Mouse (Mus musculus) cerebellum, adult 18-20 months (tissue): ENCODE measurements around the gene Got1.
A peak's percentile ranks its signal among the peaks of the same experiment; 100 is the strongest.
"Not testable (repeated sequence)": the region's sequence is repeated elsewhere in the genome, so short reads cannot be mapped to it uniquely, and the experiment has no call there.

Experiments used
- DNase-seq, 2 experiments: peaks; one replicate each; pipeline ENCODE4 v3.0.0; 2021

Gene Got1

DNA sequence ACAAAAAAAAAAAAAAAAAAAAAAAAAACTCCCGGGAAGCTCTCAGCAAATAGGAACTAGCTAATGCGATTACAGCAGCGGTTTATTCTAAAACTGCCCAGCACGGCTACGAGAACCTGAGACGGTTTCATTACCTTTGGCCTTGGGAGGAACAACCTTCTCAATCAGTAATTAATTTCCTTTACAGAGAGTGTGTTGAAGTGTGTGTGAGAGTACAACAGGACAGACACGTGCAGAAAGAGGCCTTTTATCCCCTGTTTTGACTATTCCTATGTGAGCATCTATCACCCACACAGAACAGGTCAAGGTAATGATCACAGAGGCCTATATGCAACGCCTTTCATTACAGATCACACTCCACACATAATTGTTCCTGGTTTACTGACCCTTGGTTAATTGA is 3.0 kb downstream of the Got1 start:
- DNase-seq, result no peak

DNA sequence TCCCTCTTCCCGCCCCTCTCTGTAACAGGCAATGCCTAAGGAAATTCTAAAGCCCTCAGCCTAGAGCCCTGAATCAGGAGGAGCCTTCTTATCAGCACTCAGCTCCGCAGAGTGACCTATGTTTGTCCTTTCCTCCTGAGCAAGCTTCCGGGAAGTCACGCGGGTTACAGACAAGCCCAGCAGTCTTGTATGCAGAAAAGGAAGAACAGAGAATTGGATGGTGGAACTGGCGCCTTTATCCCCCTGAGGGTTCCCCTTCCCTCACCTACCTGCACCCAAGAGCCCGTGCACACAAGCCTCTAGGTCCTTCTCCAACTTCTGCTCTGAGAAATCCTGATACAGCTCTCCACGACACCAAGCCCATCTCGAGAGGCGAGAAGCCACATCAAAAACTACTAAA is 4.0 kb downstream of the Got1 start:
- DNase-seq, result no peak

GRCm38 (mm10) chr19:43519226-43519625 is 5.2 kb downstream of the Got1 start:
- DNase-seq, result no peak

DNA sequence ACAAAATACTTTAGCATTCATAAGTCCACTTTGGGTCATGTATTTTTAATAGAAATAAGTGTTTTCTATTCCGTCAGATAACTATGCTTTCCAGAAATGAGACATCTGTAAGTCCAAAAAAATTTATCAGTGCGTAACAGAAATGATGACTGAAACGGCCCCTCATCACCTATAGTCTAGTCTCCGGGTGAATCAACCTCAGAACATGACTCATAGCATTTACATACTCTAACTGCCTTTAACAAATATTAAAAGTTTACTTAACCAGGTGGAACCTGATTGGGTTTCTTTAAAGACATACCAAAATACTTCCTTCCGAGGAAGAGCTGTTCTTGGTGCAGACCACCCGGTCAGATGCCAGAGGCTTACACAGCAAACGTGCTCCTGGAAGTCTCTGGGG is 6.1 kb downstream of the Got1 start:
- no peak for DNase-seq

DNA sequence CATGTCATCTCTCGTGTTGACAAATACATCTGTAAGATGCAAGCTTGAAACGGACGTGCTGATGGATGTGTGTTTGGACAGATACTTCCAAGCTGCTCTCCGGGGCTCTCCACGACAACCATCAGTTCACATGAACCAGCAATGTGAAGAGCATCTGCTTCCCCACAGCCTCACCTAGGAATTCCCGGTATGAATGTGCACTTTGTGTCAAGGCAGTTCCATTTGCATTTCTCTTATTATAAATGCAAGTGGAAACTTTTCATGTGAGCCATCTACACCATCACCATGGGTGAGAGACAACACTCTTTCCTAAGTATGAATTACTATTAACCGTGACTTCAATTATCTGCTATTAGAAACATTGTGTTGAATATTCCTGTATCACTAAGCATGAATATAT is 6.6 kb downstream of the Got1 start:
- no peak for DNase-seq

- DNase-seq, result no peak
Measured at GRCm38 (mm10) chr19:43517320-43517719, 7.1 kb downstream of the Got1 start.

- DNase-seq, result no peak
Measured at GRCm38 (mm10) chr19:43516397-43517035, 7.9 kb downstream of the Got1 start.

DNA sequence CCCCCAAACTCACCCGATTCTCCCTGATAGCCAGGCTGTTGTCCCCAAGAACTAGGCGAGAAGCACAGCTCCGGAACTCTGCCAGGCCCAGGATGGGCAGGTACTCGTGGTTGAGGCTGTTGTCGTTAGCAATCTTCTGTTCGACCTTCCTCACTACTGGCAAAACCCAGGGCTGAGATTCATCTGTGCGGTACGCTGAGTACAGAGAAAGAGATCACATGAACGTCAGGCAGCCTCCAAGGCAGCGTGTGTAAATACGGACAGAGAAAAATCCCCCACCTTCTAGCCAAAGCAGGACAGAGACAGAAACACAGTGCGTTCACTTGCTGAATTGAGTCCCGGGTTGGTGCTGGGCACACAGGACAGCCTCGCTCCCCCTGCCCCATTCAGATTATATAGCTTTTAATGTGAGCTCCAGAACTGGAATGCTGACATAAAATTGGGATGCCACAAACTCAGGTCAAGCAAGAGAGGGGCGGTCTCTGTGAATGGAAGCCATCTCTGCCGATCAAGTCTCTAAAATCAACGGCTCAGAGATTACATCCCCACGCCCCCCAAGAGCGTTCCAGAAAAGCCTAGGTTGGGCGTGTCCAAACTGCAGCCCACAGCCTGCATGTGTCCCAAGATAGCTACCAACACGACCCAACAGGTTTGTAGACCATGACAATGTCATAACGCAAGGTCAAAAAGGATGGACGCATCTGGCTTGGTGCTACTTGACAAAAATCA is 8.6 kb downstream of the Got1 start:
- no peak for DNase-seq

DNA sequence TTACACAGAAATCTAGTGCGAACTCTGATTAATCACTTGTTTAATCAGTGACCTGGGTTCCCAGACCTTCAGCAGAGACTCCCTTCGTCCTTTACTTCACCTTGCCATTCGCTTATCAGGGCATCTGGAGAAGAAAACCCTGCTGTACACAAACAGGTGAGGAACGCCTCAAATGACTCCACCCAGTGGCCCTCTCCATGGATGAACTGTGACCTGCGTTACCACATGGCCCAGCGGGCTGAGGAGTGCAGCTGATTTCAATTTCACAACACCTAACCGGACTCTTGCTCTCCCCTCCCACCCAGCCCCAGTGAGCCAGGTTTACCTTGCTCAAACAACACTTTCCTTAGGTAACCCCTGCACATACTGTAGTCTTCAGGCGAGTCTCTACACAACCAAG is 10.5 kb downstream of the Got1 start:
- no peak for DNase-seq

DNA sequence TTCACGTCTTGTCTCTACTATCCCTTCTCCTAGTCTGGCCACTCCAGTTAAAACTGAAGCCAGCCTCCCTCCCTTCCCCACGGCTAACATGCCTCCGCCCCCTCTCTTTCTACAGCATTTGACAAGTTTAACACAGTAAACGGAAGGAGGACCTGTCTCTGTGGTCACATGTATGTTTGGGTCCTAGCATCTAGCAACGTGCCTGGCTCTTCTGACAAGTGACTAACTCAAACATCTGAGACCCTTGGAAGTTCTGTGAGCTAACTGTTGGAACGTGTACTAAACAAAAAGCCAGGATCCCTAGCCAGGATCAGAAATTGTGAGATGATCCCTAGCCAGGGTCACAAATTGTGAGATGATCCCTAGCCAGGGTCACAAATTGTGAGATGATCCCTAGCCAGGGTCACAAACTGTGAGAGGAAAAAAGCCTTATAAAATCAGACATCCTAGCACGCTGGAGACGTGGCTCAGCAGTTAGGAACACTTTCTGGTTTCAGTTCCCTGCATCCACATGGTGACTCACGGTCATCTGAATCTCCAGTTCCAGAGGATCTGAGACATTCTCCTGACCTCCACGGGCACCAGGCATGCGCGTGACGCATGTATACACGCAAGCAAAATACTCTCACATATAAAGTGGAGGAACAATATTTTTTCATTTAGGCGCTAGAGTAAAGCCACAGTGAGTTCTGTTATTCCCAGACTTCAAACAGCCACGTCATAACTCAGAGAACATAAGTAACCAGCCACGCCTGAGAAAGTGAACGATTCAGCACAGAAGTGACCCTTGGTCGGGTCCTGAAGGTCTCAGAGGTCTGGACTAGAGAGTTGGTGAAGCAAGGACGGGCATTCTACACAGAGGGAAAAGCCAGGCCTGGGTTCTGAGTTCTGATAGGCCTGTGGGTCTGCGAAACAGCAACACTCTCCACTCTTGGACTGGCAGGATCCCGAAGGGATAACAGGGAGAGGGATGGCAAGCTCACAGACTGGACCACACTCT is 12.5 kb downstream of the Got1 start:
- no peak for DNase-seq

- DNase-seq, result no peak
Measured at GRCm38 (mm10) chr19:43510436-43511220, 13.8 kb downstream of the Got1 start.

DNA sequence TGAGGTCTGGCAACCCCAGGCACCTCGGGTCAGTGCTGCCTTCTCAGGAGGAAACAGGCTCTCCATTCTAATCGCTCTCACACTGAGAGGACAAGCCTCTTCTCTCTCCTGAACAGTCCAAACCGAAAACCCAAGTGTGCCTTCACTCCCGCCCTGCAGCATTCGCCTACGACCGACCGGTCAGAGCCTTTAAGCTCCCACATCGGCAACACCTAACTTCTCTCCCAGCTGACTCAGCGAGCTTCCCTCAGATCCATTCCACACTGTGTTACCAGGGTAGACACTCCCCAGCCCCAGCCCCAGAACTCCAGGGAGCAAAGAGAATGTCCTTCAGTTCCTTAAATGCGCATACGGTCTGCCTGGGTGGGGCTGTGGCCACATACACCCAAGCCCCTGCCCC is 19.0 kb downstream of the Got1 start:
- no peak for DNase-seq

GRCm38 (mm10) chr19:43503593-43503992 is 20.8 kb downstream of the Got1 start:
- DNase-seq, result not testable (repeated sequence)

DNA sequence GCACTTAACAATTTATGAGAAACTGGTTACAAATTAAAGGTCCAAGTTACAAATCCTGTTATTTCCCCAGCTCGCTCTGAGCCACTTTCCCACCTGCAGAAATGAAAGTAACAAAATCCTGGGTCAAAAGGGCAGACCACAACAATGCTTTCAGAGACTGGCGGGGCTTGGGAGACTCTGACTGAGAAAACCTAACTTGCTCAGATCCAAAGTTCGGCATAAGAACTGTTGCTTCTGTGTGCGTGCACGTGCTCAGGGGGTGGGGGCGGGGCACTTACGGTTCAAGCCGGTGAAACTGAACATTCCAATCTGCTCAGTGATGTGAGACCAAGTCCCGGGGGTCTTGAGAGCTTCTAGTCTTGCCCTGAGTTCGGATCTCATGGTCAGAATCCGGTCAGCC is 21.8 kb downstream of the Got1 start:
- no peak for DNase-seq

- no peak for DNase-seq
Measured at GRCm38 (mm10) chr19:43498874-43499273, 25.5 kb downstream of the Got1 start.

- no peak for DNase-seq
Measured at GRCm38 (mm10) chr19:43497440-43497839, 27.0 kb downstream of the Got1 start.

DNA sequence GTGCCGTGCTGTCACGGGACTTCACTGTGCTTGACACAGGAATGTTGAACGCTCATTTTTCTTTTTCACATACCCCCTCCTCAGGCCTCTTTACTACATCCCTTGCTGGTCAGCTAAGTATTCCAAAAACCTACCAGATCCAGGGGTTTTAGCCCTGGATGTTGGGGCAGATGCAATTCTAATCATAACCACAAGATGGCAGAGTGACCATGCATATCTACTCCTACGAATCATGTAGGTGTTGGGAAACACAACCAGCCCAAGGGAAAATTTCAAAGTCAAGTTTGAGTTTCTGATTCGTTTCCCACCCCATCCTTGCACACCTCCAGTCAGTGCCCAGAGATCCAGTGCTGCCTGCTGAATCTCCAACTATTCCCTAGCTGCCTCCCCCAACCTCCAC is 28.6 kb downstream of the Got1 start:
- peak; percentile 58 to 67 for DNase-seq

DNA sequence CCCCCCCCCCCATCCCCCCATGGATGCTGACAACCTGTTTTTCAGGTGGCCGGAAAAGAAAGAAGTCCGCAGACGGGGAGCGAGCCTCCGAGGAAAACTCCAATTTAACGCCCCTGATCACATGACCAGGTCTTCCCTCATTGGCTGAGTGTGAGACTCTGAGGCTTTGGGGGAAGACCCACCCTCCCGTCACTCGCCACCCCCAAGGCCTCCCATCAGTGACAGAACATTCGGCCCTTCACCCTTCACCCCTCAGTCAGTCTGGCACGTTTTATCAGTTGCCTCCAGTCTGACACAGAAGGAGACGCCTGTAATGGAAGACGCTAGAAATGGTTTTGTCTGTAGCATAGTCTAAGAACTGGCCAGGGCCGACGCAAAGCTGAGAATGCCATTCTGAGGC is 29.5 kb downstream of the Got1 start:
- no peak for DNase-seq

DNA sequence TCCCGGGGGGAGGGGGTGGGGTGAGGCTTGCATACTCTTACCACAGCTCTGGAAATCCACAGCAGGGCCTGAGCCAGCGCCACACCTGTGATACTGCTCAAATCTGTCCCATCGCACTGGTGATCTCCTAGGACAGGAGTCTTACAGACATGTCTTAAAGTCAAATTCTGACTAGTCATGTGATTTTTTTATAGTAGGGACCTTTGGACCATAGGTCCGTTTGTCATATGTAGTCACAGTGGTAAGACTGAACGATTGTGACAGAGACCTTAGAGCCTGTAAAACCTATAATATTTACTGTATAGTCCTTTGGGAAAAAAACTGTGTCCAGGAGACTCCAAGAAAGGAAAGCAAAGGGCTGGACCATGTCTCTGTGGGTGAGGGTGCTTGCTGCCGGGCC is 30.5 kb downstream of the Got1 start:
- DNase-seq, result no peak

GRCm38 (mm10) chr19:43493316-43493715 is 31.1 kb downstream of the Got1 start:
- DNase-seq, result not testable (repeated sequence)

DNA sequence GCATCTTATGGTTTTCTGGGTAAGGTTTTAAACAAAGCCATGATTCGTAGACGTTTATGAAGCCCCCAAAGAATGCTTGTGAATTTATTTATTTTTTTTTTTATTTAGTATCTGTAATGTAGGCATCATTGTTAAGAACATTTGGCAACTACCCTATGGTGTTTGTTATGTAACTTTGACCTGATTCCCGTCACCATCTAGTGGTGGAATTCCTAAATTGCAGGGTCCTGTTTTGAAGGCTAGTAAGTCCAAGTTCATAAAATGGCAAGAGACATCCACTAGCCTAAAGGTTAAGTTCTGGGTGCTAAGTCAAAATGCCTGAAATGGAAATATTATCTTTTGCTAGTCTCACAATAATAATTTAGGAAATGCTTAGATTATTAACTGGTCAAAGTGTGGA is 37.0 kb downstream of the Got1 start:
- peak; percentile 64 for DNase-seq

GRCm38 (mm10) chr19:43480512-43480911 is 43.9 kb downstream of the Got1 start:
- DNase-seq, result no peak

DNA sequence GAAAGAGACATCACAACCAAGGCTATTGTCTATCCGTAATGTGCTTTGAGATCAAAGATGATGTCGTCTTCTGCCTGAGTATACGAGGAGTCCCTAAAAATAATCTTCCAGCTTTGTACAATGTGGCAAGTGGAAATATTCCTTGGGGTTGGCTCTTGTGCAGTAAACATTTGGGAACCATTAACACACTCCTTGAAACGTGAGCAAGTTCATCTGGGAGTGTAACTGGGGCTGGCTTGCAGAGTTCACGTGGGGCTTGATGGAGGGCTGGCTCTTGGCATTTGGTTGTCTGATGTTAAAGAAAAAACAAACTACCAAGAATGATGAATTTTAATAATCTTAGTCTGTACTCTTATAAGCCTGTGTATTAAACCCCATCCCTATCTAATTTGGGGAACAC is 45.0 kb downstream of the Got1 start:
- DNase-seq, result no peak
